Mouse (Mus musculus) heart, postnatal 0 days (tissue): ENCODE measurements around the gene Prkcz.

Experiments used
- CTCF ChIP-seq: IDR thresholded peaks from 2 replicates; pipeline ENCODE4 v1.5.1; 2016; ENCODE audit warnings: antibody characterized with exemption, control low read depth, low read depth
- EP300 ChIP-seq: IDR thresholded peaks from 2 replicates; pipeline ENCODE4 v1.6.1; 2016; ENCODE audit warnings: antibody characterized with exemption, low read depth

- no peak for TF ChIP-seq EP300
- TF ChIP-seq CTCF, result no peak
These were observed 121.7 kb downstream of the Prkcz start for GRCm38 (mm10) chr4:155239494-155239893.
